Mouse (Mus musculus) hindbrain, embryonic 11.5 days (tissue): ENCODE data around the gene Serpina6. TPM values are rescaled to one million over a fixed set of nuclear protein-coding genes. Genes with fewer than 3 reads are reported as not detected.
"Not testable (repeated sequence)": the region's sequence is repeated elsewhere in the genome, so short reads cannot be mapped to it uniquely, and the experiment has no call there.

ENCODE experiments used
- ATAC-seq: fragments of 200-750 bp; cut with Nextera tagmentation; 2 replicates; pipeline ENCODE4 v1.8.0; 2017; ENCODE audit warnings: mild to moderate bottlenecking, moderate TSS enrichment, moderate library complexity; ENCODE audit not compliant: low FRiP score
- DNase-seq: peaks from one replicate; pipeline ENCODE4 v3.0.0-alpha.2; 2015; ENCODE audit warnings: low spot score
- H3K27ac ChIP-seq: fragments of 300-500 bp; sonication (generic); 2 replicates; pipeline ENCODE4 v1.5.1; 2014; ENCODE audit warnings: mild to moderate bottlenecking, low read depth, low read length
- H3K27me3 ChIP-seq: fragments of 300-500 bp; sonication (generic); 2 replicates; pipeline ENCODE4 v1.6.1; 2014; ENCODE audit warnings: mild to moderate bottlenecking, low read length, moderate library complexity, mixed read lengths; ENCODE audit not compliant: control insufficient read depth, insufficient read depth
- H3K36me3 ChIP-seq: fragments of 300-500 bp; sonication (generic); 2 replicates; pipeline ENCODE4 v1.6.1; 2014; ENCODE audit warnings: mild to moderate bottlenecking, low read length, moderate library complexity, mixed read lengths; ENCODE audit not compliant: control insufficient read depth, insufficient read depth
- H3K4me1 ChIP-seq: fragments of 300-500 bp; sonication (generic); replicated peaks from 2 replicates; pipeline ENCODE4 v1.6.1; 2014; ENCODE audit warnings: low read length, mixed read lengths; ENCODE audit not compliant: control insufficient read depth, insufficient read depth
- H3K4me2 ChIP-seq: fragments of 300-500 bp; sonication (generic); replicated peaks from 2 replicates; pipeline ENCODE4 v1.6.1; 2014; ENCODE audit warnings: mild to moderate bottlenecking, low read depth, low read length
- H3K4me3 ChIP-seq: fragments of 300-500 bp; sonication (generic); 2 replicates; pipeline ENCODE4 v1.5.1; 2014; ENCODE audit warnings: low read depth, low read length
- H3K9ac ChIP-seq: fragments of 300-500 bp; sonication (generic); 2 replicates; pipeline ENCODE4 v1.6.1; 2014; ENCODE audit warnings: low read depth, low read length
- H3K9me3 ChIP-seq: fragments of 300-500 bp; sonication (generic); 2 replicates; pipeline ENCODE4 v1.6.1; 2016; ENCODE audit warnings: low read length; ENCODE audit not compliant: control insufficient read depth
- WGBS: fragments of 180-500 bp; shearing (Covaris S2); extraction: QIAGEN DNeasy Blood & Tissue Kit; methylation state at CpG from one replicate; pipeline ENCODE4 v1.1.7; 2014; 5-methylcytosine and 5-hydroxymethylcytosine counted together
- polyA plus RNA-seq: library from polyadenylated mRNA; unstranded; fragments of >200 nt; fragmentation: Nextera tagmentation; extraction: Ambion mirVana; gene quantifications from 2 replicates; pipeline ENCODE4 v1.2.1, GENCODE M21; 2014

The Serpina6 gene
- polyA plus RNA-seq, 1 experiment from 2014 or later: not detected

DNA sequence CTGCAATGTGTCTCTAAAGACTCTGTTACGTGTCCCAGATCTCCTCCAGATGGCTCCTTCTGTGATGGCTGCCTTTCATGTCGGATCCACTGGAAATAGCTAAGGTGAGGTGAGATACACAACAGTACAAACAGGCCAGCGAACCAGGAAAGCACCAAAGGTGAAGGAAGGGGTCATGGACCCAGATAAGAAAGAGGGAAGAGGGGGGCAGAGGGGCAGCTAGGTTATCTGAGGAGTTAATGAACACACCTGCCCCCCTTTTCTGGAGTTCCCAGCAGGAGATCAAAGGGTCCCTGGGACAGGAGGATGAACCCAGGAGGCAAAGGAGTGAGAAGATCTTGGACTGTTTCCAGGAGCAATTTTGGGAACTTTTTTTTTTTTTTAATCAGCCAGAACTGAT, 28.4 kb upstream of the Serpina6 start:
- Histone ChIP-seq H3K27me3 (no peaks in the 10 kb centered on the region), H3K9me3 (no peaks in the 10 kb centered on the region), H3K4me3 (no peak overlapping the region), H3K27ac (no peak overlapping the region), H3K36me3 (no peaks in the 10 kb centered on the region), H3K9ac (no peak overlapping the region), H3K4me2 (no peak overlapping the region), H3K4me1 (no peaks in the 10 kb centered on the region)
- 86% methylated on average over 3 of the region's 3 CpGs for WGBS
- DNase-seq: no peak
- no peak for ATAC-seq

DNA sequence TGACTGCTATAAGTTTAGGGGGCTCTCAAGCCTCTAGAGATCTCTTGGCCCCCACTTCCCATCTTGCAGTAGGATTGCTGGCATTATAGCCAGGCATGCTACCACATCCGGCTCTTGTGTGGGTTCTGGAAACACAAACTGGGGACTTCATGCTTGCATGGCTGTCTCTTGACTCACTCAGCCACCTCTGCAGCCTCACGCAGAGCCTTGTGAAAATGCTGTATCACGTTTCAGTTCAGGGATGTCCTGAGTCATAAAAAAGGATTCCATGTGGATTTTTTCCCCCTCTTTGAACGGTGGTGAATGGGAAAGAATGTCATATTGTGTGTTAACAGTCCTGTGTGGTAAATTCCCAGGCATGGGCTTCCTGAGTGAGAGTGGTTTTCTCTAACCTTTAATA, 26.8 kb upstream of the Serpina6 start:
- no peak overlapping the region for H3K9ac ChIP-seq
- no peak overlapping the region for H3K4me3 ChIP-seq
- 60% methylated on average over 4 of the region's 4 CpGs for WGBS
- no peak for DNase-seq
- no peak overlapping the region for H3K4me2 ChIP-seq
- H3K9me3 ChIP-seq: no peaks in the 10 kb centered on the region
- no peak for ATAC-seq
- no peaks in the 10 kb centered on the region for H3K27me3 ChIP-seq
- no peak overlapping the region for H3K27ac ChIP-seq
- H3K4me1 ChIP-seq: no peaks in the 10 kb centered on the region
- H3K36me3 ChIP-seq: no peaks in the 10 kb centered on the region

DNA sequence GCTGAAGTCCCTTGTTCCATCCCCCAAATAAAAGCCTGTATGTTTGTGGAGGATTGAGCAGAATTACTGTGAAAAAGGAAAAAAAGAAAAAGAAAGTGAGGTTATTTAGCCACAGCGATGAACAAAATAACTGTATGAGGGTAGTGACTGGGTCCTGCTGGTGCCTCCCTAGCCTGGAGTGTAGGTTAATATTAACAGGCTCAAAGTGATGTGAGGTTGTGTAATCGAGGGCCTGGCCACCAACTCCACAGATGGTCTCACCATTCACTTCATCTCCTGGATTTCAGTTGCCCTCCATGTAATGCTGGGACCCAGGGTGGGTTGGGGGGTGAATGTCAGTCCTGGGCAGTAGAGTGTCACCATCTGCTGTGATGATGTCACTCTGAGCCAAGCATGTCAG, 24.7 kb upstream of the Serpina6 start:
- Histone ChIP-seq H3K4me3 (no peak overlapping the region), H3K9me3 (no peaks in the 10 kb centered on the region), H3K4me1 (no peaks in the 10 kb centered on the region), H3K9ac (no peak overlapping the region), H3K4me2 (no peak overlapping the region), H3K27ac (no peak overlapping the region), H3K36me3 (no peaks in the 10 kb centered on the region), H3K27me3 (no peaks in the 10 kb centered on the region)
- 75% methylated on average over 2 of the region's 2 CpGs for WGBS
- DNase-seq: no peak
- ATAC-seq: no peak

DNA sequence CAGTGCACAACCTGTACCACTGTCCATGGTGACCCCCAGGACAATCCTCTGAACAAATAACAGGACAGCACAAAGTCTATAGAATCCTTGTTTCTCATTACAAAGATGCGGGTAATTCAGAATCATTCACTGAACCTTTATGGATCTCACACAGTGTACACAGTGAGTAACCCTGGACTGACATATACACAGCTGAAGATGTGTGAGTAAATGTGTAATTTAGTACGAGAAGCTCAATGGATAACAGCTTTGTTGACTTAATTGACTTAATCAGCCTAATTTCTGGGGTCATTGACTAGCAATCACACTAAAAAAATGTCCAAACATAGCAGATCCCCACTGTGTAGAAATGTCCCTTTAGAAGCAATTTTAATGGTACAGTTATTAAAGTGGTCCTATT, 24.2 kb upstream of the Serpina6 start:
- Histone ChIP-seq H3K27ac (no peak overlapping the region), H3K4me3 (no peak overlapping the region)
- 91% methylated on average over 2 of the region's 2 CpGs for WGBS

DNA sequence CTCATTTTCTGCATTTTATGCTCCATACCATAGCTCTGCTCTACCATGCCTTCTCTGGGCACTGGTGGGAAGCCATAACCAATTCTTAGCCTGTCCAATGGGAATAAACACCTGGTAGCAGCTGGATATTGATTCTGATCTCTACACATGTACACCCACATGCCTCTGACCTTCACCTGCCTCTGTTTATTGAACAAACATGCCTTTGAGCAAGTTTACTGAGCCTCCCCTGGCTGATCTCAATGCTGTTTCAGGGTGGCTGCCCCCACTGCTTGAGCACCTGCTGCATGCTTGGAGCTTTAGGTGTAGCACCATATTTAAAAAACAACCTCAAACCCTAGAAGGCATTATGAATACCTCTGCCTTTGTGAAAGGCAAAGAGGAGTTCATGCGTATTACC, 22.8 kb upstream of the Serpina6 start:
- H3K4me1 ChIP-seq, DNase-seq, H3K4me2 ChIP-seq, H3K27ac ChIP-seq, H3K9ac ChIP-seq, H3K27me3 ChIP-seq, H3K36me3 ChIP-seq, H3K9me3 ChIP-seq, ATAC-seq, H3K4me3 ChIP-seq: not testable (repeated sequence)
- 100% methylated on average over 1 of the region's 1 CpGs for WGBS

More for the DNA sequence above, 24.2 kb upstream of the Serpina6 start:
- Histone ChIP-seq H3K4me2 (no peak overlapping the region), H3K9ac (no peak overlapping the region), H3K36me3 (no peaks in the 10 kb centered on the region), H3K9me3 (no peaks in the 10 kb centered on the region), H3K4me1 (no peaks in the 10 kb centered on the region), H3K27me3 (no peaks in the 10 kb centered on the region)
- ATAC-seq: no peak
- no peak for DNase-seq

DNA sequence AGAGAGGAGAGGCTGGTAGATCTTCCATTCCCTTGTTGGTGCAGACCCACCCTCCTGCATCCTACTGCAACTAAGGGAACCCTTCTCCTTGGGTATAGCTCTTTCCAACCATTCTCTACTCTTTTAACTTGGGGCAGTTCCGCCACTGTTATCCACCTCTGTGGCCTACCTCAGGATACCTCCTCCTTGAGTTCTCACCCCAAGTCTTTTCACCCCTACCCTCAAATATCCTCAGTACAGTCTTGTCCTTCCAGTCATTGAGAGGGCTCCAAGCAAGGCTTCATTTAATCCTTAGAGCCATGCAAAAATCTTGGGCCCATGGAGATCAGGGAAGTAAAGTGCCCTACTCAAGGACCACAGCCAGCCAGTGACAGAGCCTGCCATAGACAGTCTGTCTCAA, 19.0 kb upstream of the Serpina6 start, which contains the start of gene Serpina16:
Serpina16 (minus strand) TSS at position 101 of the 400 bp plus-strand sequence.
- no peaks in the 10 kb centered on the region for H3K27me3 ChIP-seq
- WGBS: 100% methylated on average over 1 of the region's 1 CpGs
- no peaks in the 10 kb centered on the region for H3K36me3 ChIP-seq
- no peak within 1 kb of the TSS for H3K4me2 ChIP-seq
- H3K4me1 ChIP-seq: no peaks in the 10 kb centered on the region
- H3K4me3 ChIP-seq: no peak within 1 kb of the TSS
- H3K27ac ChIP-seq: no peak within 1 kb of the TSS
- no peak for ATAC-seq
- DNase-seq: no peak
- H3K9ac ChIP-seq: no peak within 1 kb of the TSS
- H3K9me3 ChIP-seq: no peaks in the 10 kb centered on the region

DNA sequence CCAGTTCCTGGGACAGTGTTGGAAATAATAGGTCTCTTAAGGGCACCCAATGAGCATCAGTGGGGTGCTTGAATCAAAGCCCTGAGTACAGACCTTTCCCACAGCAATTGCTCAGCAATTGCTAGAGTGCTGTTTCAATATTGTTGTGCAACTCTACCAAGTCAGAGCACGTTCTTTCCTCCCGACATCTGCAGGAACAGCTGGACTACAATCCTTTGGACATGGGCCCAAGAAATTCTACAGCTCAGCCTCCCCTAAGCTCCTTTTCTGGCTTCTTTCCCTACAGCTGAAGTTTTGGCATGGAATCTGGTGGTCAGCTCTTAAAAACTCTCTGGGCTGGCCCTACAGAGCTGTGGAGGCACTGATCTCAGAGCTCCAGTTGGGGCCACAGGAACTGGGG, 16.2 kb upstream of the Serpina6 start:
- DNase-seq (no peak), ATAC-seq (no peak)
- no peak overlapping the region for H3K27ac ChIP-seq
- no peak overlapping the region for H3K4me2 ChIP-seq
- H3K27me3 ChIP-seq: no peaks in the 10 kb centered on the region
- H3K4me3 ChIP-seq: no peak overlapping the region
- no peaks in the 10 kb centered on the region for H3K4me1 ChIP-seq
- WGBS: 82% methylated on average over 2 of the region's 2 CpGs
- no peak overlapping the region for H3K9ac ChIP-seq
- H3K9me3 ChIP-seq: no peaks in the 10 kb centered on the region
- H3K36me3 ChIP-seq: no peaks in the 10 kb centered on the region

DNA sequence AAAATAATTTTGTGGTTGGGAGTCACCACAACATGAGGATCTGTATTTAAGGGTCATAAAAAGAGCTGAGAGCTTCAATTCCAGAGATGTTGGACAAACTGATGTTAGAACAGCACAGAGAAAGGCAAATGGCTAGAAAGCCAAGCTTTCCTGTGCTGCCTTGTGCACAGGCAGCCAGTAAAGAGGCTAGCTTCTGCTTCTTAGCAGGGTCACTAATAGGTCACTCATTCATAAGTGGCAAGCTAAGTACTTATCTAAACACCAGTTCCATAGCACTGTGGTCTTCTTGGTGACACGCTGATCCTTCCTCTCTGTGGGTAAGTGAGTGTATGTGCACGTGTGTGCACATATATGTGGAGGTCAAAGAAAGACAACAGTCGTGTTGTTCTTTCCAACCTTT, 14.5 kb upstream of the Serpina6 start:
- no peaks in the 10 kb centered on the region for H3K36me3 ChIP-seq
- H3K4me1 ChIP-seq: no peaks in the 10 kb centered on the region
- no peak overlapping the region for H3K27ac ChIP-seq
- H3K4me2 ChIP-seq: no peak overlapping the region
- no peaks in the 10 kb centered on the region for H3K27me3 ChIP-seq
- ATAC-seq (no peak), DNase-seq (no peak)
- H3K9me3 ChIP-seq: no peaks in the 10 kb centered on the region
- WGBS: 89% methylated on average over 3 of the region's 3 CpGs
- H3K9ac ChIP-seq: no peak overlapping the region
- H3K4me3 ChIP-seq: no peak overlapping the region

DNA sequence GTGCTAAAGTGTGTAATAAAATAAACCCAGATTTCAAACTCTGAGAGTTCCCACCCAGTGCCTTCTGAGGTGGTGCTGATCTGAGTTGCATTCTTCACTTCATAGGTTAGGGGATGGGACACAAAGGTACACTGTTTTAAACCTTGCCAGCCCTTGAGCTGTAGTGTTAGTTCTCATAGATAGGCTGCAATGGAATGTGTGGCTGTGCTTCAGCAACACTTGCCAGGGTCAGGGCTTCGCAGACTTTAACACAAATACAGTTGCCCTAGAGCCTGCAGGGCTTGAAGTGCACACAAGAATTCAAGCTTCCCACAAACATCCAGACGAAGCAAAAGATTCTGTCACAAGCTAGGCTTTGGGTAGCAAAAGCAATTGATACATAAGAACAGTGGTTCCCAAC, 14.0 kb upstream of the Serpina6 start:
- H3K9me3 ChIP-seq: no peaks in the 10 kb centered on the region
- no peak for DNase-seq
- H3K27ac ChIP-seq: no peak overlapping the region
- H3K9ac ChIP-seq: no peak overlapping the region
- H3K4me1 ChIP-seq: no peaks in the 10 kb centered on the region
- ATAC-seq: no peak
- no peak overlapping the region for H3K4me2 ChIP-seq
- 74% methylated on average over 2 of the region's 2 CpGs for WGBS
- no peaks in the 10 kb centered on the region for H3K27me3 ChIP-seq
- H3K4me3 ChIP-seq: no peak overlapping the region
- H3K36me3 ChIP-seq: no peaks in the 10 kb centered on the region
